Mouse (Mus musculus) forelimb bud, embryonic 11.5 days (tissue): ENCODE data around the gene Mrpl1.

Experiments
- DNase-seq: peaks from one replicate; pipeline ENCODE4 v3.0.0-alpha.2; 2012; ENCODE audit warnings: low read depth, low spot score

Gene Mrpl1

GRCm38 (mm10) chr5:96308645-96309044 is 99.4 kb downstream of the Mrpl1 start:
- DNase-seq, result no peak

GRCm38 (mm10) chr5:96309566-96309965 is 100.3 kb downstream of the Mrpl1 start:
- DNase-seq, result no peak

GRCm38 (mm10) chr5:96311677-96312076 is 102.4 kb downstream of the Mrpl1 start:
- DNase-seq, result no peak
